Mouse (Mus musculus): Measurements from ENCODE around the gene Catip.
"Not testable (repeated sequence)": the region's sequence is repeated elsewhere in the genome, so short reads cannot be mapped to it uniquely, and the experiment has no call there.

Gene Catip

GRCm38 (mm10) chr1:74385531-74385930 lies 23.6 kb downstream of the Catip start:
- no peak for DNase-seq

- DNase-seq, result no peak
Measured at GRCm38 (mm10) chr1:74386363-74386713, 24.4 kb downstream of the Catip start.

GRCm38 (mm10) chr1:74386714-74387385 lies 24.9 kb downstream of the Catip start:
- DNase-seq, result peak; percentile 94

- no peak for DNase-seq
Measured at GRCm38 (mm10) chr1:74387386-74387988, 25.6 kb downstream of the Catip start.

- no peak for DNase-seq
Measured at GRCm38 (mm10) chr1:74388398-74388920, 26.6 kb downstream of the Catip start.

- peak; percentile 62 for DNase-seq
Measured at GRCm38 (mm10) chr1:74389831-74390286, 28.0 kb downstream of the Catip start.

- DNase-seq, result peak; percentile 74
Measured at GRCm38 (mm10) chr1:74390287-74390906, 28.5 kb downstream of the Catip start.

- DNase-seq, result peak; percentile 99
Measured at GRCm38 (mm10) chr1:74390924-74391748, 29.2 kb downstream of the Catip start, which contains the start of gene Ctdsp1. Ctdsp1 (plus strand) TSS chr1:74391509.

GRCm38 (mm10) chr1:74391844-74392441 lies 30.0 kb downstream of the Catip start:
- DNase-seq, result peak; percentile 81

GRCm38 (mm10) chr1:74392446-74392994 lies 30.6 kb downstream of the Catip start:
- peak; percentile 39 for DNase-seq

GRCm38 (mm10) chr1:74393010-74393409 lies 31.1 kb downstream of the Catip start:
- DNase-seq, result no peak

GRCm38 (mm10) chr1:74393697-74394096 lies 31.8 kb downstream of the Catip start:
- no peak for DNase-seq

- DNase-seq, result no peak
Measured at GRCm38 (mm10) chr1:74394311-74394710, 32.4 kb downstream of the Catip start.

- DNase-seq, result no peak
Measured at GRCm38 (mm10) chr1:74394858-74395257, 33.0 kb downstream of the Catip start.

GRCm38 (mm10) chr1:74395290-74395689 lies 33.4 kb downstream of the Catip start:
- no peak for DNase-seq

GRCm38 (mm10) chr1:74396456-74397222 lies 34.7 kb downstream of the Catip start:
- not testable (repeated sequence) for DNase-seq

GRCm38 (mm10) chr1:74397268-74397918 lies 35.5 kb downstream of the Catip start:
- peak; percentile 100 for DNase-seq

GRCm38 (mm10) chr1:74397919-74398451 lies 36.1 kb downstream of the Catip start:
- peak; percentile 66 for DNase-seq

- no peak for DNase-seq
Measured at GRCm38 (mm10) chr1:74400531-74400930, 38.6 kb downstream of the Catip start.

- DNase-seq, result no peak
Measured at GRCm38 (mm10) chr1:74401015-74401702, 39.3 kb downstream of the Catip start.
